Mouse (Mus musculus) heart, postnatal 0 days (tissue): ENCODE measurements around the gene Gpr82.

Experiments
- CTCF ChIP-seq: IDR thresholded peaks from 2 replicates; pipeline ENCODE4 v1.5.1; 2016; ENCODE audit warnings: antibody characterized with exemption, control low read depth, low read depth
- EP300 ChIP-seq: IDR thresholded peaks from 2 replicates; pipeline ENCODE4 v1.6.1; 2016; ENCODE audit warnings: antibody characterized with exemption, low read depth

GRCm38 (mm10) chrX:13622654-13623053 is 38.5 kb upstream of the Gpr82 start:
- TF ChIP-seq CTCF (no peak), EP300 (no peak)
